Mouse (Mus musculus): ENCODE results near the gene Ctps.
"Not testable (repeated sequence)": the region's sequence is repeated elsewhere in the genome, so short reads cannot be mapped to it uniquely, and the experiment has no call there.

Ctps gene

GRCm38 (mm10) chr4:120569486-120570437, at the start of gene Ctps:
TSS of gene Ctps (minus strand) at chr4:120570276.
- DNase-seq (ENCODE audit: low spot score in 2 of 2), result peak; percentile 80 to 93

- no peak for DNase-seq (ENCODE audit: low spot score in 2 of 2)
These were observed 46.3 kb upstream of the Ctps start for GRCm38 (mm10) chr4:120616199-120617025.

- DNase-seq (ENCODE audit: low spot score in 2 of 2), result peak in 1 of 2 experiments; percentile 19
These were observed 45.5 kb upstream of the Ctps start for GRCm38 (mm10) chr4:120615528-120616081.

- DNase-seq (ENCODE audit: low spot score in 2 of 2), result no peak
These were observed 44.6 kb upstream of the Ctps start for GRCm38 (mm10) chr4:120614644-120615043.

GRCm38 (mm10) chr4:120613691-120614329, 43.7 kb upstream of the Ctps start:
- DNase-seq (ENCODE audit: low spot score in 2 of 2), result peak; percentile 71 to 73

GRCm38 (mm10) chr4:120612304-120613080, 42.4 kb upstream of the Ctps start:
- no peak for DNase-seq (ENCODE audit: low spot score in 2 of 2)

- DNase-seq (ENCODE audit: low spot score in 2 of 2), result no peak
These were observed 40.9 kb upstream of the Ctps start for GRCm38 (mm10) chr4:120611005-120611404.

GRCm38 (mm10) chr4:120606941-120607340, 36.9 kb upstream of the Ctps start:
- no peak for DNase-seq (ENCODE audit: low spot score in 2 of 2)

- DNase-seq (ENCODE audit: low spot score in 2 of 2), result no peak
These were observed 32.6 kb upstream of the Ctps start for GRCm38 (mm10) chr4:120602669-120603068.

- DNase-seq (ENCODE audit: low spot score in 2 of 2), result no peak
These were observed 31.7 kb upstream of the Ctps start for GRCm38 (mm10) chr4:120601774-120602173.

GRCm38 (mm10) chr4:120598922-120599321, 28.8 kb upstream of the Ctps start:
- DNase-seq (ENCODE audit: low spot score in 2 of 2), result no peak

GRCm38 (mm10) chr4:120596210-120596609, 26.1 kb upstream of the Ctps start:
- not testable (repeated sequence) for DNase-seq (ENCODE audit: low spot score in 2 of 2)

GRCm38 (mm10) chr4:120590973-120591372, 20.9 kb upstream of the Ctps start:
- peak in 1 of 2 experiments; percentile 46 for DNase-seq (ENCODE audit: low spot score in 2 of 2)

- peak in 1 of 2 experiments; percentile 78 for DNase-seq (ENCODE audit: low spot score in 2 of 2)
These were observed 19.8 kb upstream of the Ctps start for GRCm38 (mm10) chr4:120589815-120590422.

- no peak for DNase-seq (ENCODE audit: low spot score in 2 of 2)
These were observed 19.0 kb upstream of the Ctps start for GRCm38 (mm10) chr4:120589070-120589469.

- DNase-seq (ENCODE audit: low spot score in 2 of 2), result no peak
These were observed 18.4 kb upstream of the Ctps start, which contains the start of gene Gm8439 for GRCm38 (mm10) chr4:120588445-120588844. TSS of gene Gm8439 (plus strand) at chr4:120588745.

GRCm38 (mm10) chr4:120586986-120587385, 16.9 kb upstream of the Ctps start:
- no peak for DNase-seq (ENCODE audit: low spot score in 2 of 2)

GRCm38 (mm10) chr4:120581711-120582110, 11.6 kb upstream of the Ctps start:
- DNase-seq (ENCODE audit: low spot score in 2 of 2), result no peak

- DNase-seq (ENCODE audit: low spot score in 2 of 2), result no peak
These were observed 10.8 kb upstream of the Ctps start for GRCm38 (mm10) chr4:120580894-120581293.

- no peak for DNase-seq (ENCODE audit: low spot score in 2 of 2)
These were observed 1.6 kb upstream of the Ctps start for GRCm38 (mm10) chr4:120571691-120572090.
